Mouse (Mus musculus) kidney, embryonic 14.5 days (tissue): Measurements from ENCODE around the gene Pxdn. TPM values are rescaled to one million over a fixed set of nuclear protein-coding genes. Genes with fewer than 3 reads are reported as not detected.

Experiments
- ATAC-seq: fragments of 200-750 bp; cut with Nextera tagmentation; 2 replicates; pipeline ENCODE4 v1.8.0; 2017; ENCODE audit warnings: moderate number of reproducible peaks, mild to moderate bottlenecking, moderate TSS enrichment, moderate library complexity; ENCODE audit not compliant: low FRiP score, low TSS enrichment
- H3K27ac ChIP-seq: fragments of 300-500 bp; sonication (generic); 2 replicates; pipeline ENCODE4 v1.5.1; 2014; ENCODE audit warnings: low read depth, mild to moderate bottlenecking, low read length, moderate library complexity, mixed read lengths
- H3K27me3 ChIP-seq: fragments of 300-500 bp; sonication (generic); 2 replicates; pipeline ENCODE4 v1.6.1; 2014; ENCODE audit warnings: mild to moderate bottlenecking, low read length; ENCODE audit not compliant: control insufficient read depth, insufficient read depth
- H3K36me3 ChIP-seq: fragments of 300-500 bp; sonication (generic); 2 replicates; pipeline ENCODE4 v1.6.1; 2014; ENCODE audit warnings: low read length, mixed read lengths; ENCODE audit not compliant: control insufficient read depth, insufficient read depth
- H3K4me1 ChIP-seq: fragments of 300-500 bp; sonication (generic); 2 replicates; pipeline ENCODE4 v1.6.1; 2014; ENCODE audit warnings: low read length, mixed read lengths; ENCODE audit not compliant: control insufficient read depth, insufficient read depth
- H3K4me2 ChIP-seq: fragments of 300-500 bp; sonication (generic); replicated peaks from 2 replicates; pipeline ENCODE4 v1.6.1; 2014; ENCODE audit warnings: low read depth, mild to moderate bottlenecking, low read length
- H3K4me3 ChIP-seq: fragments of 300-500 bp; sonication (generic); 2 replicates; pipeline ENCODE4 v1.5.1; 2014; ENCODE audit warnings: mild to moderate bottlenecking, low read length
- H3K9ac ChIP-seq: fragments of 300-500 bp; sonication (generic); 2 replicates; pipeline ENCODE4 v1.6.1; 2014; ENCODE audit warnings: low read depth, mild to moderate bottlenecking, low read length, moderate library complexity
- H3K9me3 ChIP-seq: fragments of 300-500 bp; sonication (generic); 2 replicates; pipeline ENCODE4 v1.6.1; 2016; ENCODE audit warnings: low read length; ENCODE audit not compliant: control insufficient read depth
- WGBS: fragments of 180-500 bp; shearing (Covaris S2); extraction: QIAGEN DNeasy Blood & Tissue Kit; methylation state at CpG from one replicate; pipeline ENCODE4 v1.1.7; 2014; 5-methylcytosine and 5-hydroxymethylcytosine counted together
- polyA plus RNA-seq: library from polyadenylated mRNA; unstranded; fragments of >200 nt; fragmentation: Nextera tagmentation; extraction: Ambion mirVana; gene quantifications from 2 replicates; pipeline ENCODE4 v1.2.1, GENCODE M21; 2014

The Pxdn gene
- polyA plus RNA-seq, 1 experiment from 2014 or later, result 120 TPM

DNA sequence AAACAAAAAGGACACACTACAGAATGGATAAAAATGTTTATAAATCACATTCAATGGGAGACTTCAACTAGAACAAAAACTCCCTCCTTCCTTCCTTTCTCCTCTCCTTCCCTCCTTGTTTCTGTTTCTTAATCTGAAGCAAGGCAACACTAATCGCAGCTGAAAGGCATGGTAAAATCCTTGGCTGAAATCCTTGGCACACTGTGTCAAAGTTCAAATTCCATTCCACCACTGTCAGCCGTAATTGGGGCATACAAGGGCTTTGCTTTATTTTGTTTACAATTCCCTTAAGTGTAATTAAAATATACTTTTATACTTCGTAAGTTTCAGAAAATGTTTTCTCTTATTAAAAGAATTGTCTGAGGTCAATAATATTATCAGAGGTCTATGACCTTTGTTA, 86.1 kb downstream of the Pxdn start:
- Histone ChIP-seq H3K36me3 (peaks cover 2% of the 10 kb centered on the region; the same call in 1 of the 2 replicates), H3K4me1 (no peaks in the 10 kb centered on the region), H3K27me3 (no peaks in the 10 kb centered on the region), H3K9me3 (no peaks in the 10 kb centered on the region), H3K4me2 (no peak overlapping the region), H3K27ac (no peak overlapping the region), H3K9ac (no peak overlapping the region), H3K4me3 (no peak overlapping the region)
- ATAC-seq, result no peak
- WGBS, result 68% methylated on average over 3 of the region's 3 CpGs

DNA sequence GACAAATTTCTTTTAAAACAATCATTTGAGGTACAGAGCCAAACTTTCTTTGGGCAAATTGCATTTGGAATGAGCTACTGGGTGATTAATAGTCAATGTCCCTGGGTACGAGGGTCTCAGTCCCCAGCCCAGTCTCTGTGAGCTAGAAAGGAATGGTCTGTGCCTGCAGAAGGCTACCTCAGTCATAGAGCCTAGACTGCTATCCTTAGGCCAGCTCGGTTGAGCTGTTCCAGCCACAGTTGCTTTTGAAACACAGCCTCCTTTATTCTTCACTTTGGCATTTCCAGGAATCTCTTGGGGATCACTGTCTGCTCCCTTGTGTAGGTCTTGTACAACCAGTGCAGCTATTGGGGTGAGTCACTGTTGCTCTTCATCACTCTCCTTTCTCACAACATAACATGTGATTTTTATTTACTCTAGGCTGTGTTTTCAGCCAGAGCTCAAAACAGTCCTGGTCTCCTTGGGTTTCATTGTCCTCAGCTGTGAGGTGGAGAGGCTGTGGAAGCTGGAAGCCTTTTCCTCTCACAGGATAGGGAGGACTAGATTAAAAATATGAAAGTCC, 86.9 kb downstream of the Pxdn start:
- Histone ChIP-seq H3K4me3 (no peak overlapping the region), H3K9ac (no peak overlapping the region), H3K9me3 (no peaks in the 10 kb centered on the region), H3K4me2 (no peak overlapping the region), H3K4me1 (no peaks in the 10 kb centered on the region), H3K27ac (no peak overlapping the region), H3K36me3 (peaks cover 2% of the 10 kb centered on the region; the same call in 1 of the 2 replicates), H3K27me3 (no peaks in the 10 kb centered on the region)
- WGBS, result 71% methylated on average over 2 of the region's 2 CpGs
- no peak for ATAC-seq

DNA sequence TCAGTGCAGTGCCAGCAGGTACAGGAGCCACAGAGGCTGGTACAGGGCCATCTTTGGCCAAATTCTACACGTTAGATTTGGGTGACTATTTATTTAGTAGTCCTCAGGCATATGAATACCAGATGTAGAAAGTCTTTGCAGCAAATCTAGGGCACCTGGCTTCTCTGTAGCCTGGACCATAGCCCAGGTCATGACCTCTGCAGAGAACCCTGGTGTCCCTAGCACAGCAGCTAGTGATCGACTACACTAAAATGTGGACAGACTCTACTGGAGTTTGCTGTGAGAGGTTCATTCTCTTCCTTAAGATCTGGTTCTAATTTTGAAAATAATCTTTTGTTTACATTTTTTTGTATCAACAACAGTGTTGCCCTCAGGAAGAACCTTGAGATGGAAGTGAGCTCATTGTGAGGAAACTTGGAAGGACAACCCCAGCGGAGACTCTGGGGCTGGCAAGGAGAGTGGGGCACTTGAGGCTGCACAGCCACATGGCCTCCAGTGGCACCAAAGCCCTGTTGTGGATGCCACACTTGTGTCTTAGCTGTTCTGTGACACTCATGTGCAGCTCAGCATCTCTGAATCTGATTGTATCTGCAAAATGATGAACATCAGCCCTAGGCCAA, 90.4 kb downstream of the Pxdn start:
- Histone ChIP-seq H3K9ac (no peak overlapping the region), H3K9me3 (no peaks in the 10 kb centered on the region), H3K4me1 (no peaks in the 10 kb centered on the region), H3K27ac (no peak overlapping the region), H3K4me2 (no peak overlapping the region), H3K36me3 (no peaks in the 10 kb centered on the region), H3K27me3 (no peaks in the 10 kb centered on the region), H3K4me3 (no peak overlapping the region)
- no peak for ATAC-seq
- 89% methylated on average over 3 of the region's 3 CpGs for WGBS

DNA sequence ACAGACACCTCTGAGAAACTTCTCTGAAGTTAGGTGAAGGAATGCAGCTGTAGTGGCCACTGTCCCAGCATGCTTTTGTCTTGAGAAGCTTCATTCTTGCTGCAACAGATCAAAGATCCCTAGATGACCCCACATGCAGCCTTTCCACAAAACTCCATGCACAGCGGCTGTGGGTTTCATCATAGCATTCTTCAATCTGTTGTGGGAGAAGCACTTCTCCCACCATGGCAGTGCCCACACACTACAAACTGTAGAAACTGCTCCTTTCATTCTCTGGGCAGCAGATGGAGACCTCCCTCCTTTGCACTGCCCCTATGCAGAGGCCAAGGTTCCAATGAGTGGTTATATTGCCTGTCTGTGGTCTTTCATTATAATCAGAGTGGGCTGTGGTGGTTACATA, 91.7 kb downstream of the Pxdn start:
- no peaks in the 10 kb centered on the region for H3K9me3 ChIP-seq
- H3K36me3 ChIP-seq, result no peaks in the 10 kb centered on the region
- no peaks in the 10 kb centered on the region for H3K27me3 ChIP-seq
- ATAC-seq, result no peak
- H3K27ac ChIP-seq, result no peak overlapping the region
- WGBS, result 79% methylated on average over 1 of the region's 1 CpGs
- no peak overlapping the region for H3K4me3 ChIP-seq
- no peak overlapping the region for H3K4me2 ChIP-seq
- no peaks in the 10 kb centered on the region for H3K4me1 ChIP-seq
- no peak overlapping the region for H3K9ac ChIP-seq

DNA sequence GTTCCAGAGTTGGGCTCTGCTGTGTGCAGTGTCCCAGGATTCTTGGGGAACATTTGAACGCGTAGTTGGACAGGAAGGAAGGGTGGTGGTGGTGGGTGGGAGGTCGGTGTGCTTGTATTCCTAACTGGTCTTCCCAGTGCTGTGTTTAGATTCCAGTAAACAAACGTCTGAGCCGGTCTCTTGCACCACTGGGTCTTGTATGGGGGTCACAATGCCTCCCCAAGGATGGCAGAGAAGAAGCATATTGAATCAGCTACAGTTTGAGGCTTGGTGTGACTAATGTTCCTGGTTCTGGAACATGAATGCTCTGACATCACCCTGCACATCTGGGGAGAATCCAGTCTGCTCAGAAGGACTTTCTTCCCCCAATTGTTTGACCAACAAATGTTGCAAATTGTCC, 93.2 kb downstream of the Pxdn start:
- H3K9me3 ChIP-seq, result no peaks in the 10 kb centered on the region
- WGBS, result 60% methylated on average over 5 of the region's 5 CpGs
- no peak overlapping the region for H3K4me3 ChIP-seq
- no peak overlapping the region for H3K4me2 ChIP-seq
- no peak overlapping the region for H3K27ac ChIP-seq
- ATAC-seq, result no peak
- H3K36me3 ChIP-seq, result no peaks in the 10 kb centered on the region
- H3K27me3 ChIP-seq, result no peaks in the 10 kb centered on the region
- H3K9ac ChIP-seq, result no peak overlapping the region
- H3K4me1 ChIP-seq, result no peaks in the 10 kb centered on the region

DNA sequence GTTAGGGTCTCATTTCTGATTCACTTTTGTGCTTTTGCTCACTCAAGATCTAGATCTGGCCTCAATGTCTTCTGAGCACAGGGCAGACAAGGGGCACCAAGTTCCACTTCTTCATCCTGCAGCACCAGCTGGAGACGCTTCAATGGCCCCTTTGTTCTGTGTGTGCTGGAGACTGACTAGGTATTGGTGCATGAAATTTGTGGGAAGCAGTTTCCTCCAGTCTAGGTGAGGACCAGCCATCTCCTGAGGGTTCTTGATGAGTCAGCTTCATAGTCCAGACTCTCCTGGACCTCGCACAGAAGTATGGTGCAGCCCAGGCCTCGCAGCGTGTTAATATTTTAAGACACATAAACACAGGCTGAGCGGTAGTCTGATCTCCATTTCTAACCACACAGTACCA, 97.3 kb downstream of the Pxdn start:
- Histone ChIP-seq H3K4me3 (no peak overlapping the region), H3K9me3 (no peaks in the 10 kb centered on the region), H3K9ac (no peak overlapping the region), H3K36me3 (no peaks in the 10 kb centered on the region), H3K4me2 (no peak overlapping the region), H3K27ac (no peak overlapping the region), H3K27me3 (no peaks in the 10 kb centered on the region), H3K4me1 (no peaks in the 10 kb centered on the region)
- WGBS, result 79% methylated on average over 5 of the region's 5 CpGs
- peak; percentile 22; the same call in 1 of the 2 replicates for ATAC-seq

DNA sequence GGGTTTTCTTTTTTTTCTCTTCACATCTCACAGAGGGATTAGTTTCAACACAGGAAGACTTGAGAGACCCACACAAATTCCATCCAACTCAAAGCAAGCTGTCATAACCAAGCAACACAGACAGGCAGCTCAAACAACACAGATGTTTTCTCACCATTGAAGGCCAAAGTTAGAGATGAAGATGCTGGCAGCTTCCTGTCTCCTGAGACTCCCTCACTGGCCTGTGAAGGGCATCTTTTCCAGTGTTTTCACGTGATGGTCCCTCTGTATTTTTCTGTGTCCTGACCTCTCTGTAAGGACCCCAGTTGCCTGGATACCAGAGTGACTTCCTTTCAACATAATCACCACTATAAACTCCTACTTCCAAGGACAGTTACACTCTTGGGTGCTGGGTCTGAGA, 98.0 kb downstream of the Pxdn start:
- H3K4me3 ChIP-seq, result no peak overlapping the region
- H3K9ac ChIP-seq, result no peak overlapping the region
- H3K4me1 ChIP-seq, result no peaks in the 10 kb centered on the region
- H3K27me3 ChIP-seq, result no peaks in the 10 kb centered on the region
- H3K36me3 ChIP-seq, result no peaks in the 10 kb centered on the region
- no peak for ATAC-seq
- WGBS, result 48% methylated on average over 1 of the region's 1 CpGs
- no peak overlapping the region for H3K27ac ChIP-seq
- H3K4me2 ChIP-seq, result no peak overlapping the region
- H3K9me3 ChIP-seq, result no peaks in the 10 kb centered on the region

DNA sequence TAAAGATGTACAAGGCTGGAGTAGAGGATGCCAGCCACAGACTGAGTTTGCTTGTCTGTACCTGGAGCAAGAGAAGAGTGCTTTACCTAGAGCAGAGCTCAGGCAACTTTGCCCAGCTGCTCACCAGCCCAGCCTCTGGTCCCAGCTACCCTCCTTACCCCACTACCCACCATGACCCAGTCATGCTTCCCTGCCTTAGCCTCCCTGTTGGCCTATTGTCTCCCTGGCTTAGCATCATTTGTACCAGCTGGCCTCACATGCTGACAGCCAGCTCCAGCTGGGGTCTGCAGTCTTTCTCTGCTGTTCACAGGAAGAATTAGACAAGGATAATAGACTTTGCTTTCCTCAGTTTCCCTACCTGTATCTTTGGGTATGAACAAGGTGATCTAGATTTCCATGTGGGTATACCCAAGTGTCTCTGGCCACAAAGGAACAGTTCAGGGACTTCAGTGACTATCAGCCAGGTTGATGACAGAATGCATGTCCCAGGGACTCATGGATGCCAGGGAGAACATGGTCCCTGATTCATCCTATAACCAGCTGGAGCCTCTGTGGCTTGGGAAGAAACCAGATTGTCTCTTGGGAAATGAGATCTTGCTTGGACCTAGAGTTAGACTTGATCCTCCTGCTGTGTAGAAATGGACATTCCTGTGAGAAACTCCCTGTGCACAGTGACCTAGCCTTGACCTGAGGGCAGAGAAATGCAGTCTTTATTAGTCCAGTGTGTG, 98.6 kb downstream of the Pxdn start:
- H3K4me3 ChIP-seq, result no peak overlapping the region
- no peaks in the 10 kb centered on the region for H3K9me3 ChIP-seq
- no peaks in the 10 kb centered on the region for H3K4me1 ChIP-seq
- H3K36me3 ChIP-seq, result no peaks in the 10 kb centered on the region
- H3K4me2 ChIP-seq, result no peak overlapping the region
- ATAC-seq, result no peak
- H3K27ac ChIP-seq, result no peak overlapping the region
- no peak overlapping the region for H3K9ac ChIP-seq
- no peaks in the 10 kb centered on the region for H3K27me3 ChIP-seq

DNA sequence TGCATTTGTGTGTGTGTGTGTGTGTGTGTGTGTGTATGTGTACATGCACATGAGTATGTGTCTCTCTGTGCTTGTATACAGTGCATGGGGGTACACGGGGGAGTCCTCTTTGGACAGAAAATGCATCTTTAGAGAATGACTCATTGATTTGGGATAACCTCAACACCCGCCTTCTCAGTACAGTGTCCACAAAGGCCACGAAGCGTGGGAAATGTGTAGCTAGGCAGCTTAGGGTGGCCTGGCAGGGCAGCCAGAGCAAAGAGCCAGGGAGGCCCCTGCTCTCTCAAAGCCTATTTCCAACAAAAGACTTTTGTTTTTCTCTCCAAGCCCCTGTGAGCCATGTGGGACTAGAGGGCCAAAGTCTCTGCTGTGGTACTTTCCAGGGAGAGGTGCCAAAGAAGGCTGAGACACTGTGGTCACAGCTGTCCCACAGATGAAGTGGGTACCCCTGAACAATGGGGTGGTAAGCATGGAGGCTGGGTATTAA, 99.2 kb downstream of the Pxdn start:
- H3K9ac ChIP-seq, result no peak overlapping the region
- H3K4me1 ChIP-seq, result no peaks in the 10 kb centered on the region
- H3K9me3 ChIP-seq, result no peaks in the 10 kb centered on the region
- no peak overlapping the region for H3K27ac ChIP-seq
- no peak for ATAC-seq
- H3K27me3 ChIP-seq, result no peaks in the 10 kb centered on the region
- WGBS, result 79% methylated on average over 4 of the region's 4 CpGs
- no peak overlapping the region for H3K4me3 ChIP-seq
- H3K36me3 ChIP-seq, result no peaks in the 10 kb centered on the region
- no peak overlapping the region for H3K4me2 ChIP-seq
